Mouse (Mus musculus) bone marrow macrophage, adult 2 months (primary cell): Measurements from ENCODE around the gene Mtch2.

Experiments
- CTCF ChIP-seq: IDR thresholded peaks from 2 replicates; pipeline ENCODE4 v1.5.1; 2012; ENCODE audit warnings: low read depth, mild to moderate bottlenecking, low read length, moderate library complexity
- POLR2A ChIP-seq: IDR thresholded peaks from 2 replicates; pipeline ENCODE4 v1.6.1; 2012; ENCODE audit warnings: mild to moderate bottlenecking, low read depth, low read length, borderline replicate concordance

DNA sequence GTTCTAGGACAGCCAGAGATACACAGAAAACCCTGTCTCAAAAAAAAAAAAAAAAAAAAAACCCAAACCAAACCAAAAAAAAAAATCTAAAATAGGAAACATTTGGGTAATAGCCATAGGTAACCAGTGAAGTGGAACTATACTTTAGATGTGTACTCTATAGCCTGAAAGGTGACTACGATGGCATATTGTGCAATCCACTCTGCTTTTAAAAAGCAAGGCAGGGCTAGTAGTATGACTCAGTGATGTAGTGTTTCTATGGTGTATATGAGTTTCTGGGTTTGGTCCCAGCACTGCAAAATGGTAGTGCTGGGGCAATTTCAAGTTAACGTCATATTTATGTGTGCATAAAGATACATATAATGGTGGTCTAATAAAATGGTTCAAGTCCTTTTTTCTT is 59.8 kb downstream of the Mtch2 start:
- TF ChIP-seq POLR2A = no peak
- no peak for TF ChIP-seq CTCF
